In the genomic region with DNA sequence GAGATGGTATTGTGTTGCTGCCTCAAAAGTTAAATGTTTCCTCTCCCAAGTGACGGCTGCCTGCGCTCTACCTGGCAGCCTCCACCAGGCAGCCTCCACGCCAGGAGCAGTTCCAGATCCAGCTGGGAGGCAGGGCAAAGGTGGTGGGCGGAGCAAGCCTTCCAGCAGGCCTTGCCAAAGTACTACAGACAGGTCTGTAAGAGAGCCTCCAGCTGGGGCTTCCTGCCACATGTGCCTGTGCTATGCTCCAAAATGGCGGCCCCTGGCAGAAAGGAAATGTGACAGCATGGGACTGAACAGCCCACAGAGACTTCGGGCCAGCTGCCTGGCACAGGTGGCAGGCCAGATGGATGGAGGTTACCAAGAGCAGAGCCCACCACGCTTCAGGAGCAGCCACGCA, we compare ENCODE assay signal across 8 mouse cellular contexts. TPM values are rescaled to one million over a fixed set of nuclear protein-coding genes. Genes with fewer than 3 reads are reported as not detected.
DNase-seq lines count a peak whose midpoint lies in the region; ATAC-seq and TF ChIP-seq lines count a peak whose summit lies in the region.
"Had no signal": no experiment of that assay in that cellular context is flagged by ENCODE, and none has a peak within 500 bp of the region (broad histone marks: within the 10 kb centered on the region; RNA-seq: fewer than 3 reads in every experiment).

No protein-coding gene starts in this region.

- no peak overlapping the region for H3K27ac ChIP-seq in lung, embryonic 14.5 days (ENCODE audit: low read depth)
- no peak overlapping the region for H3K27ac ChIP-seq in hindbrain, embryonic 16.5 days (ENCODE audit: low read depth, low read length)
- H3K27ac ChIP-seq in heart, embryonic 11.5 days (ENCODE audit: low read depth, low read length) = no peak overlapping the region
- H3K27ac ChIP-seq in midbrain, embryonic 10.5 days (replicated peaks) = no peak overlapping the region
- H3K27ac ChIP-seq: limb, embryonic 15.5 days had no signal

- no peak overlapping the region for H3K4me3 ChIP-seq in lung, embryonic 14.5 days (ENCODE audit: low read depth, low read length)
- no peak overlapping the region for H3K4me3 ChIP-seq in lung, adult 2 months (replicated peaks; ENCODE audit: extremely low read depth, low read depth, low read length)
- no peak overlapping the region for H3K4me3 ChIP-seq in hindbrain, embryonic 16.5 days (ENCODE audit: low read length)
- no peak overlapping the region for H3K4me3 ChIP-seq in heart, embryonic 11.5 days (ENCODE audit: low read depth, low read length)
- H3K4me3 ChIP-seq in midbrain, embryonic 10.5 days = no peak overlapping the region
- H3K4me3 ChIP-seq: limb, embryonic 15.5 days had no signal

- H3K4me2 ChIP-seq in lung, embryonic 14.5 days = no peak overlapping the region
- H3K4me2 ChIP-seq in hindbrain, embryonic 16.5 days (ENCODE audit: low read length) = no peak overlapping the region
- H3K4me2 ChIP-seq in heart, embryonic 11.5 days = no peak overlapping the region
- H3K4me2 ChIP-seq: limb, embryonic 15.5 days had no signal

- no peaks in the 10 kb centered on the region for H3K4me1 ChIP-seq in lung, embryonic 14.5 days (ENCODE audit: insufficient read depth)
- no peaks in the 10 kb centered on the region for H3K4me1 ChIP-seq in lung, adult 2 months (ENCODE audit: control insufficient read depth, insufficient read depth, low read length)
- peaks cover 4% of the 10 kb centered on the region; the same call in 1 of the 2 replicates for H3K4me1 ChIP-seq in hindbrain, embryonic 16.5 days (ENCODE audit: control insufficient read depth, insufficient read depth, low read depth, low read length)
- H3K4me1 ChIP-seq in heart, embryonic 11.5 days (ENCODE audit: control insufficient read depth, insufficient read depth, low read length) = no peaks in the 10 kb centered on the region
- no peaks in the 10 kb centered on the region for H3K4me1 ChIP-seq in midbrain, embryonic 10.5 days

- WGBS in lung, embryonic 14.5 days = 73% methylated on average over 8 of the region's 8 CpGs
- 76% methylated on average over 8 of the region's 8 CpGs for WGBS in lung, adult 2 months
- WGBS in hindbrain, embryonic 16.5 days = 65% methylated on average over 8 of the region's 8 CpGs
- 79% methylated on average over 8 of the region's 8 CpGs for WGBS in heart, embryonic 11.5 days (ENCODE audit: insufficient replicate concordance)
- WGBS in midbrain, embryonic 10.5 days = 85% methylated on average over 8 of the region's 8 CpGs

- H3K27me3 ChIP-seq in lung, embryonic 14.5 days (ENCODE audit: insufficient read depth, low read length) = no peaks in the 10 kb centered on the region
- H3K27me3 ChIP-seq in hindbrain, embryonic 16.5 days (replicated peaks; ENCODE audit: control insufficient read depth, insufficient read depth, low read length) = no peaks in the 10 kb centered on the region
- H3K27me3 ChIP-seq in heart, embryonic 11.5 days (ENCODE audit: control insufficient read depth, insufficient read depth, low read length) = no peaks in the 10 kb centered on the region
- H3K27me3 ChIP-seq in midbrain, embryonic 10.5 days (ENCODE audit: low read depth, poor library complexity, severe bottlenecking) = no peaks in the 10 kb centered on the region
- H3K27me3 ChIP-seq: limb, embryonic 15.5 days had no signal

- no peak for TF ChIP-seq CTCF in lung, embryonic 14.5 days (IDR thresholded peaks at IDR 0.05; ENCODE audit: low read depth)
- TF ChIP-seq CTCF in lung, adult 2 months (IDR thresholded peaks at IDR 0.05; ENCODE audit: insufficient read depth, low read length) = no peak

- no peak for TF ChIP-seq POLR2A in lung, adult 2 months (IDR thresholded peaks at IDR 0.05; ENCODE audit: borderline replicate concordance, extremely low read depth, low read depth, low read length)

- no peaks in the 10 kb centered on the region for H3K9me3 ChIP-seq in lung, embryonic 14.5 days (ENCODE audit: low read depth, low read length)
- H3K9me3 ChIP-seq in hindbrain, embryonic 16.5 days (ENCODE audit: control insufficient read depth, low read length) = no peaks in the 10 kb centered on the region
- no peaks in the 10 kb centered on the region for H3K9me3 ChIP-seq in heart, embryonic 11.5 days (replicated peaks; ENCODE audit: control insufficient read depth, low read length)
- H3K9me3 ChIP-seq in midbrain, embryonic 10.5 days (replicated peaks) = no peaks in the 10 kb centered on the region
- H3K9me3 ChIP-seq: limb, embryonic 15.5 days had no signal

- peak; percentile 24 for DNase-seq in lung, embryonic 14.5 days
- DNase-seq in lung, adult 2 months = no peak
- DNase-seq in skeletal muscle tissue, adult 2 months (ENCODE audit: low read depth, low spot score) = peak; percentile 11
- no peak for DNase-seq in midbrain, embryonic 10.5 days (ENCODE audit: low spot score)

- peaks cover 45% of the 10 kb centered on the region for H3K36me3 ChIP-seq in lung, embryonic 14.5 days (ENCODE audit: insufficient read depth)
- no peaks in the 10 kb centered on the region for H3K36me3 ChIP-seq in hindbrain, embryonic 16.5 days (ENCODE audit: control insufficient read depth, insufficient read depth, low read length)
- peaks cover 10% of the 10 kb centered on the region; the same call in 1 of the 2 replicates for H3K36me3 ChIP-seq in heart, embryonic 11.5 days (ENCODE audit: control insufficient read depth, insufficient read depth, low read length)
- peaks cover 84% of the 10 kb centered on the region for H3K36me3 ChIP-seq in midbrain, embryonic 10.5 days

- no peak for ATAC-seq in lung, embryonic 14.5 days (ENCODE audit: insufficient read depth)
- ATAC-seq in cerebellum, adult (ENCODE audit: insufficient number of reproducible peaks, low FRiP score, low TSS enrichment) = peak; percentile 45; the same call in 1 of the 2 replicates
- ATAC-seq in hindbrain, embryonic 16.5 days = peak; percentile 63; the same call in 1 of the 2 replicates
- no peak for ATAC-seq in heart, embryonic 11.5 days (replicated peaks; ENCODE audit: insufficient number of reproducible peaks, low FRiP score, low TSS enrichment)

- H3K9ac ChIP-seq in lung, embryonic 14.5 days = no peak overlapping the region
- H3K9ac ChIP-seq in hindbrain, embryonic 16.5 days (ENCODE audit: low read depth, low read length) = no peak overlapping the region
- H3K9ac ChIP-seq in heart, embryonic 11.5 days (ENCODE audit: low read depth, low read length) = no peak overlapping the region
- H3K9ac ChIP-seq: limb, embryonic 15.5 days had no signal

RNA-seq across cellular contexts. Expression of gene Mad1l1, which starts 39.0 kb away (rescaled TPM):
- 52.6 and 61.6 TPM in 2 replicates for polyA plus RNA-seq in lung, embryonic 14.5 days (2014; fragmentation: Nextera tagmentation; extraction: Ambion mirVana)
- 18.9 and 21.6 TPM in 2 replicates for polyA plus RNA-seq in lung, adult 2 months (2012; rRNA removed)
- 32.2 and 32.5 TPM in 2 replicates for polyA plus RNA-seq in hindbrain, embryonic 16.5 days (2015; fragmentation: Nextera tagmentation; extraction: Ambion mirVana)
- polyA plus RNA-seq in heart, embryonic 11.5 days (2014; fragmentation: Nextera tagmentation; extraction: Ambion mirVana) = 25.0 and 26.3 TPM in 2 replicates
- polyA plus RNA-seq in midbrain, embryonic 10.5 days (2016; fragmentation: Nextera tagmentation; extraction: Ambion mirVana) = 57.9 and 59.9 TPM in 2 replicates

RNA-seq across cellular contexts. Expression of gene Nudt1, which starts 39.1 kb away (rescaled TPM):
- 44.2 and 47.5 TPM in 2 replicates for polyA plus RNA-seq in lung, embryonic 14.5 days (2014; fragmentation: Nextera tagmentation; extraction: Ambion mirVana)
- 6.2 and 7.9 TPM in 2 replicates for polyA plus RNA-seq in lung, adult 2 months (2012; rRNA removed)
- 21.5 and 27.0 TPM in 2 replicates for polyA plus RNA-seq in hindbrain, embryonic 16.5 days (2015; fragmentation: Nextera tagmentation; extraction: Ambion mirVana)
- polyA plus RNA-seq in heart, embryonic 11.5 days (2014; fragmentation: Nextera tagmentation; extraction: Ambion mirVana) = 27.4 and 35.0 TPM in 2 replicates
- polyA plus RNA-seq in midbrain, embryonic 10.5 days (2016; fragmentation: Nextera tagmentation; extraction: Ambion mirVana) = 54.9 and 58.6 TPM in 2 replicates

RNA-seq across cellular contexts. Expression of gene Mrm2, which starts 49.3 kb away (rescaled TPM):
- 18.3 and 19.9 TPM in 2 replicates for polyA plus RNA-seq in lung, embryonic 14.5 days (2014; fragmentation: Nextera tagmentation; extraction: Ambion mirVana)
- 5.4 and 7.4 TPM in 2 replicates for polyA plus RNA-seq in lung, adult 2 months (2012; rRNA removed)
- 22.5 and 23.3 TPM in 2 replicates for polyA plus RNA-seq in hindbrain, embryonic 16.5 days (2015; fragmentation: Nextera tagmentation; extraction: Ambion mirVana)
- polyA plus RNA-seq in heart, embryonic 11.5 days (2014; fragmentation: Nextera tagmentation; extraction: Ambion mirVana) = 17.1 and 17.4 TPM in 2 replicates
- 21.9 and 23.0 TPM in 2 replicates for polyA plus RNA-seq in midbrain, embryonic 10.5 days (2016; fragmentation: Nextera tagmentation; extraction: Ambion mirVana)

Comparison
In these comparisons a context has a peak if more than half of its experiments do, and no peak if none do; other contexts are left out.
1. DNase-seq: peak in lung, embryonic 14.5 days (single experiment) and skeletal muscle tissue, adult 2 months (single experiment); none in lung, adult 2 months (single experiment) and midbrain, embryonic 10.5 days (single experiment).
2. ATAC-seq: peak in cerebellum, adult (single experiment) and hindbrain, embryonic 16.5 days (single experiment); none in lung, embryonic 14.5 days (single experiment) and heart, embryonic 11.5 days (single experiment).